Mouse (Mus musculus): ENCODE results near the gene Hsf2bp. TPM values are rescaled to one million over a fixed set of nuclear protein-coding genes. Genes with fewer than 3 reads are reported as not detected.

Hsf2bp gene
- polyA plus RNA-seq, 1 experiment from 2014 or later, result 0.44 TPM

GRCm38 (mm10) chr17:31989035-31989434 lies 47.1 kb downstream of the Hsf2bp start:
- Histone ChIP-seq H3K27me3 (ENCODE audit: control insufficient read depth, insufficient read depth, low read length) (no peaks in the 10 kb centered on the region), H3K9ac (ENCODE audit: low read depth, low read length) (no peak overlapping the region), H3K27ac (ENCODE audit: low read depth, low read length) (no peak overlapping the region), H3K4me2 (no peak overlapping the region), H3K4me3 (ENCODE audit: low read depth, low read length) (no peak overlapping the region), H3K36me3 (ENCODE audit: control insufficient read depth, insufficient read depth, low read length) (no peaks in the 10 kb centered on the region), H3K9me3 (replicated peaks; ENCODE audit: control insufficient read depth, low read length) (no peaks in the 10 kb centered on the region), H3K4me1 (ENCODE audit: control insufficient read depth, insufficient read depth, low read length) (no peaks in the 10 kb centered on the region)
- 69% methylated on average over 2 of the region's 2 CpGs for WGBS (ENCODE audit: insufficient replicate concordance)
- no peak for ATAC-seq (replicated peaks; ENCODE audit: insufficient number of reproducible peaks, low FRiP score, low TSS enrichment)

- H3K27me3 ChIP-seq (ENCODE audit: control insufficient read depth, insufficient read depth, low read length), result no peaks in the 10 kb centered on the region
- no peak for ATAC-seq (replicated peaks; ENCODE audit: insufficient number of reproducible peaks, low FRiP score, low TSS enrichment)
- H3K27ac ChIP-seq (ENCODE audit: low read depth, low read length), result no peak overlapping the region
- no peak overlapping the region for H3K4me3 ChIP-seq (ENCODE audit: low read depth, low read length)
- H3K4me1 ChIP-seq (ENCODE audit: control insufficient read depth, insufficient read depth, low read length), result peaks cover 8% of the 10 kb centered on the region; the same call in 1 of the 2 replicates
- H3K36me3 ChIP-seq (ENCODE audit: control insufficient read depth, insufficient read depth, low read length), result no peaks in the 10 kb centered on the region
- H3K9ac ChIP-seq (ENCODE audit: low read depth, low read length), result no peak overlapping the region
- H3K4me2 ChIP-seq, result no peak overlapping the region
- H3K9me3 ChIP-seq (replicated peaks; ENCODE audit: control insufficient read depth, low read length), result no peaks in the 10 kb centered on the region
- 90% methylated on average over 1 of the region's 1 CpGs for WGBS (ENCODE audit: insufficient replicate concordance)
Measured at GRCm38 (mm10) chr17:31986915-31987314, 49.2 kb downstream of the Hsf2bp start.

GRCm38 (mm10) chr17:31983491-31983890 lies 52.7 kb downstream of the Hsf2bp start:
- Histone ChIP-seq H3K4me3 (ENCODE audit: low read depth, low read length) (no peak overlapping the region), H3K36me3 (ENCODE audit: control insufficient read depth, insufficient read depth, low read length) (no peaks in the 10 kb centered on the region), H3K27me3 (ENCODE audit: control insufficient read depth, insufficient read depth, low read length) (no peaks in the 10 kb centered on the region), H3K9ac (ENCODE audit: low read depth, low read length) (no peak overlapping the region), H3K4me2 (no peak overlapping the region), H3K9me3 (replicated peaks; ENCODE audit: control insufficient read depth, low read length) (no peaks in the 10 kb centered on the region), H3K4me1 (ENCODE audit: control insufficient read depth, insufficient read depth, low read length) (peaks cover 10% of the 10 kb centered on the region; the same call in 1 of the 2 replicates), H3K27ac (ENCODE audit: low read depth, low read length) (no peak overlapping the region)
- no peak for ATAC-seq (replicated peaks; ENCODE audit: insufficient number of reproducible peaks, low FRiP score, low TSS enrichment)
- WGBS (ENCODE audit: insufficient replicate concordance), result 24% methylated on average over 3 of the region's 3 CpGs

GRCm38 (mm10) chr17:31982326-31983190 lies 53.6 kb downstream of the Hsf2bp start:
- H3K4me3 ChIP-seq (ENCODE audit: low read depth, low read length), result no peak overlapping the region
- H3K9ac ChIP-seq (ENCODE audit: low read depth, low read length), result no peak overlapping the region
- H3K36me3 ChIP-seq (ENCODE audit: control insufficient read depth, insufficient read depth, low read length), result no peaks in the 10 kb centered on the region
- ATAC-seq (replicated peaks; ENCODE audit: insufficient number of reproducible peaks, low FRiP score, low TSS enrichment), result no peak
- no peak overlapping the region for H3K4me2 ChIP-seq
- H3K27me3 ChIP-seq (ENCODE audit: control insufficient read depth, insufficient read depth, low read length), result no peaks in the 10 kb centered on the region
- H3K9me3 ChIP-seq (replicated peaks; ENCODE audit: control insufficient read depth, low read length), result no peaks in the 10 kb centered on the region
- 0 out of 2 replicates have a peak overlapping the region, but pooled peaks have one; percentile 7 for H3K27ac ChIP-seq (ENCODE audit: low read depth, low read length)
- H3K4me1 ChIP-seq (ENCODE audit: control insufficient read depth, insufficient read depth, low read length), result peaks cover 10% of the 10 kb centered on the region; the same call in 1 of the 2 replicates
- 57% methylated on average over 11 of the region's 11 CpGs for WGBS (ENCODE audit: insufficient replicate concordance)

DNA sequence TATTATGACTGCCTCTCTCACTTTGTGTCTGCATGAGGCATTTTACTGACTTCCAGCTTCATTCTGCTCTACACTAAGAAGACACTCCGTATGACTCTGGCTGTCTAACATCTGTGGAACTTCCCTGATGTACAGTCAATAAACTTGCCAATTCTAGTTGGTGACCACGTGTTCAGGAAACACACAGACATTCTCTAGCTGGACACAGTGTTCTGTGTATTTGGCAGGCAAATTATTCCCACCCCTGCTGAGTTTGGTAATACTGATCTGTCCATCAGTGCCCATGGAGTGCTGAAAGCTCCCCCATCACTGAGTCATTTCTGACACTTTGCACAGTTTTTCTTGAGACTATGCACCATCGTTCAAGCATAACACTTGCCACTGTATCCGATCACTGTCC lies 56.3 kb downstream of the Hsf2bp start:
- WGBS (ENCODE audit: insufficient replicate concordance), result 71% methylated on average over 4 of the region's 4 CpGs
- Histone ChIP-seq H3K4me2 (no peak overlapping the region), H3K4me1 (ENCODE audit: control insufficient read depth, insufficient read depth, low read length) (peaks cover 10% of the 10 kb centered on the region; the same call in 1 of the 2 replicates)

DNA sequence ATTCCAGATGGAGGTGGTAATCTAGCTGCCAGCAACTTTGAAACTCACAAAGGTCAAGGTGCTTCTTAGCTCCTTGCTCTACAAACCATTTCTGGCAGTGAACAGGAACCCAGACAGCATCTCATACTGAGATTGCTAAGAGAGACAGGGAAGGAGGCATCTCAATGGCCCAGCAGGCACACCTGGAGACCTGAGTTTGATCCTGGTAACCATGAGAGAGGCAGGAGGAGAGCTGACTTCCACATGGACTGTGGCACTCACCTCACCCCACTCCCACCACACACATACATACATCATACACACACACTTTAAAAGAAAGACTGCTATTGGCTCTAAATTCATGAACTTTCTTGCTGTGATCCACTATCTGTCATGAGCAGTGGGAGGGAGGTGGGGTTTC lies 59.0 kb downstream of the Hsf2bp start:
- no peaks in the 10 kb centered on the region for H3K9me3 ChIP-seq (replicated peaks; ENCODE audit: control insufficient read depth, low read length)
- no peaks in the 10 kb centered on the region for H3K36me3 ChIP-seq (ENCODE audit: control insufficient read depth, insufficient read depth, low read length)
- ATAC-seq (replicated peaks; ENCODE audit: insufficient number of reproducible peaks, low FRiP score, low TSS enrichment), result no peak
- H3K4me2 ChIP-seq, result no peak overlapping the region
- H3K27me3 ChIP-seq (ENCODE audit: control insufficient read depth, insufficient read depth, low read length), result no peaks in the 10 kb centered on the region
- H3K4me1 ChIP-seq (ENCODE audit: control insufficient read depth, insufficient read depth, low read length), result 0 out of 2 replicates have a peak, but pooled peaks cover 3% of the 10 kb centered on the region
- H3K27ac ChIP-seq (ENCODE audit: low read depth, low read length), result no peak overlapping the region
- H3K4me3 ChIP-seq (ENCODE audit: low read depth, low read length), result no peak overlapping the region
- no peak overlapping the region for H3K9ac ChIP-seq (ENCODE audit: low read depth, low read length)

More for the DNA sequence above, 56.3 kb downstream of the Hsf2bp start:
- H3K4me3 ChIP-seq (ENCODE audit: low read depth, low read length), result no peak overlapping the region
- H3K27me3 ChIP-seq (ENCODE audit: control insufficient read depth, insufficient read depth, low read length), result no peaks in the 10 kb centered on the region
- H3K9ac ChIP-seq (ENCODE audit: low read depth, low read length), result no peak overlapping the region
- H3K36me3 ChIP-seq (ENCODE audit: control insufficient read depth, insufficient read depth, low read length), result no peaks in the 10 kb centered on the region
- H3K27ac ChIP-seq (ENCODE audit: low read depth, low read length), result no peak overlapping the region
- H3K9me3 ChIP-seq (replicated peaks; ENCODE audit: control insufficient read depth, low read length), result no peaks in the 10 kb centered on the region
- ATAC-seq (replicated peaks; ENCODE audit: insufficient number of reproducible peaks, low FRiP score, low TSS enrichment), result no peak

DNA sequence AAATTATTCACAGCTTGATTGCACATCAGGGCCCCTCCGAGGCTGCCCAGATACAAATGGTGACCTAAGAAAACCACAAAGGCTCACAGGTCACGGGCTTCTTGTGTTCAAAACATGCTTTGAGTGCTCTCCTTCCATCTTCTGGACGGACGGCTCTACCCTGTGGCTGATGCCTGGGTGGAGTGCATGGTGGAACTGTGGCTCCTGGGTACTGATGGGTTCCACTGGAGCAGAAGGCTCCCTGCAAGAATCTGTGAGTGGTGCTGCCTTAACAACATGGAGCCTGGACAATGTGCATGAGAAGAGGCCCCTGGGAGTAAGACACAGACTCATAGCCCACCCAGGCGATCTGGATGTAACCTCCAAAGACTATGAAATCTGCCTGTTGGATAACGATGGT lies 59.6 kb downstream of the Hsf2bp start:
- no peak overlapping the region for H3K4me3 ChIP-seq (ENCODE audit: low read depth, low read length)
- H3K36me3 ChIP-seq (ENCODE audit: control insufficient read depth, insufficient read depth, low read length), result no peaks in the 10 kb centered on the region
- 0 out of 2 replicates have a peak, but pooled peaks cover under 1% of the 10 kb centered on the region for H3K4me1 ChIP-seq (ENCODE audit: control insufficient read depth, insufficient read depth, low read length)
- no peaks in the 10 kb centered on the region for H3K9me3 ChIP-seq (replicated peaks; ENCODE audit: control insufficient read depth, low read length)
- H3K4me2 ChIP-seq, result no peak overlapping the region
- H3K27me3 ChIP-seq (ENCODE audit: control insufficient read depth, insufficient read depth, low read length), result no peaks in the 10 kb centered on the region
- WGBS (ENCODE audit: insufficient replicate concordance), result 75% methylated on average over 6 of the region's 6 CpGs
- no peak for ATAC-seq (replicated peaks; ENCODE audit: insufficient number of reproducible peaks, low FRiP score, low TSS enrichment)
- H3K27ac ChIP-seq (ENCODE audit: low read depth, low read length), result no peak overlapping the region
- no peak overlapping the region for H3K9ac ChIP-seq (ENCODE audit: low read depth, low read length)

DNA sequence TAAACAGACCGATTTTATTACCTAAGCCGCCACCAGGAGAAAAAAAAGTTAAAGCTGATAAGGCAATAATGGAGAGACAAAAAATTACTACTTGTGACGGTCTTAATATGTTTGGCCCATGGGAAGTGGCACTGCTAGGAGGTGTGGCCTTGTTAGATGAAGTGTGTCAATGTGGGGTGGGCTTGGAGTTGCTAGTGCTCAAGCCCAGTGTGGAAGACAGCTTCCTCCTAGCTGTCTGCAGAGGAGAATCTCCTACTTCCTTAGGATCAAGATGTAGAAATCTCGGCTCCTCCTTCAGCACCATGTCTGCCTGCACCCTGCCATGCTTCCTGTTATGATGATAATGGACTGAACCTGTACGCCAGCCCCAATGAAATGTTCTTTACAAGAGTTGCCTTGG lies 61.5 kb downstream of the Hsf2bp start:
- H3K4me3 ChIP-seq (ENCODE audit: low read depth, low read length), result no peak overlapping the region
- H3K4me1 ChIP-seq (ENCODE audit: control insufficient read depth, insufficient read depth, low read length), result no peaks in the 10 kb centered on the region
- H3K9ac ChIP-seq (ENCODE audit: low read depth, low read length), result no peak overlapping the region
- H3K4me2 ChIP-seq, result no peak overlapping the region
- H3K9me3 ChIP-seq (replicated peaks; ENCODE audit: control insufficient read depth, low read length), result no peaks in the 10 kb centered on the region
- no peaks in the 10 kb centered on the region for H3K36me3 ChIP-seq (ENCODE audit: control insufficient read depth, insufficient read depth, low read length)
- H3K27me3 ChIP-seq (ENCODE audit: control insufficient read depth, insufficient read depth, low read length), result no peaks in the 10 kb centered on the region
- H3K27ac ChIP-seq (ENCODE audit: low read depth, low read length), result no peak overlapping the region
- WGBS (ENCODE audit: insufficient replicate concordance), result 70% methylated on average over 5 of the region's 5 CpGs
- ATAC-seq (replicated peaks; ENCODE audit: insufficient number of reproducible peaks, low FRiP score, low TSS enrichment), result no peak

All from heart, embryonic 11.5 days (tissue).